Mouse (Mus musculus): ENCODE data around the gene BC029722. TPM values are rescaled to one million over a fixed set of nuclear protein-coding genes. Genes with fewer than 3 reads are reported as not detected.

Gene BC029722
- total and polyA plus RNA-seq, 3 experiments, result 12.4 to 33.8 (median 22.7) TPM

DNA sequence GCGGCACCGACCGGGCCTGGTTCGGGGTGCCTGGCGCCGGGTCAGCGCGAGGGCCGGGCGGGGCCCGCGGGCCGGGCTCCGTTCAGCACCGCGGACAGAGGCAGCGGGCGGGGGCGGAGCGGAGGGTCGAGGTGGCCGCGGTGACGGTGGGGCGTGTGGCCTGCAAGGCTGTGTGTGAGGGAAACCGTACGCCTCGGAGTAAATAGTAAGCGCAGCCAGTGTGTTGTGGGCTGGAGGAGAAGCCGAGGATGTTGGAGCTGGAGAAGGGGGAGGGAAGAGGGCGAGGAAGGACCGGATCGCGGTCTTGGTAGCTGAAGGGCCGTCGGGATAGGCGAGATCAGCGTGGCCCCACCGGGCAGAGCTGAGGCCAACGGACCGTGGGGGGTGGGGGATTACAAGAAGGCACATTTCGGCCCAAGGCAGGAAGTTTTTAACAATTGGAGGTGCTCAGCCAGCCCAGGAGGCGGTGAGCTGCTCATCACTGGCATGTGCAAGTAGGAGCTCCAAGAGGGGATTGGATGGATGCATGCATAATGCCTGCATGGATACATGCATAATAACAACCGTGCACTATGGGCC is 43.5 kb downstream of the BC029722 start:
- no peak overlapping the region for H3K27ac ChIP-seq (ENCODE audit: insufficient read depth, low read depth)
- H3K27me3 ChIP-seq (replicated peaks), result peaks cover 70% of the 10 kb centered on the region
- TF ChIP-seq ZNF384 (IDR thresholded peaks at IDR 0.05; ENCODE audit: low read depth, low read length), result no peak
- no peak for TF ChIP-seq CHD2 (IDR thresholded peaks at IDR 0.05; ENCODE audit: low read length)
- TF ChIP-seq MXI1 (IDR thresholded peaks at IDR 0.05; ENCODE audit: low read depth, low read length), result peak; percentile 58
- TF ChIP-seq MAZ (IDR thresholded peaks at IDR 0.05; ENCODE audit: low read depth, low read length), result 0 out of 2 replicates have a peak, but pooled peaks have one; percentile 34
- peak overlapping the region; percentile 85 for H3K4me2 ChIP-seq (ENCODE audit: insufficient read depth, low read depth, poor library complexity, severe bottlenecking)
- in situ Hi-C loops (cut with MboI; ENCODE audit: low pct_ligation_motif_present, low pct_unique_long_range_greater_than_20kb, low sequenced_read_pairs) (no loop called here), dilution Hi-C loops (cut with MboI; ENCODE audit: extremely low pct_ligation_motif_present, extremely low pct_unique_long_range_greater_than_20kb, low sequenced_read_pairs) (no loop called here)
- no peaks in the 10 kb centered on the region for H3K79me2 ChIP-seq (replicated peaks; ENCODE audit: control insufficient read depth, extremely low read depth, insufficient read depth, poor library complexity, severe bottlenecking)
- peaks cover 5% of the 10 kb centered on the region for H3K9me3 ChIP-seq (replicated peaks; ENCODE audit: low read length)
- no peaks in the 10 kb centered on the region for H3K36me3 ChIP-seq (replicated peaks in 1 of 2; ENCODE audit: control insufficient read depth in 1 of 2, insufficient read depth in 1 of 2, low read length in 1 of 2)
- no peak for DNase-seq (ENCODE audit: extremely low read depth)
- no peak overlapping the region for H3K9ac ChIP-seq (ENCODE audit: insufficient read depth, low read depth)
- peak overlapping the region in 1 of 3 experiments; percentile 6 for H3K4me3 ChIP-seq (replicated peaks in 1 of 3; ENCODE audit: low read depth in 2 of 3, low read length in 2 of 3, poor library complexity in 1 of 3)
- peaks cover 5 to 6% of the 10 kb centered on the region in 2 experiments for H3K4me1 ChIP-seq (ENCODE audit: control insufficient read depth in 1 of 2, insufficient read depth in 2 of 2)

DNA sequence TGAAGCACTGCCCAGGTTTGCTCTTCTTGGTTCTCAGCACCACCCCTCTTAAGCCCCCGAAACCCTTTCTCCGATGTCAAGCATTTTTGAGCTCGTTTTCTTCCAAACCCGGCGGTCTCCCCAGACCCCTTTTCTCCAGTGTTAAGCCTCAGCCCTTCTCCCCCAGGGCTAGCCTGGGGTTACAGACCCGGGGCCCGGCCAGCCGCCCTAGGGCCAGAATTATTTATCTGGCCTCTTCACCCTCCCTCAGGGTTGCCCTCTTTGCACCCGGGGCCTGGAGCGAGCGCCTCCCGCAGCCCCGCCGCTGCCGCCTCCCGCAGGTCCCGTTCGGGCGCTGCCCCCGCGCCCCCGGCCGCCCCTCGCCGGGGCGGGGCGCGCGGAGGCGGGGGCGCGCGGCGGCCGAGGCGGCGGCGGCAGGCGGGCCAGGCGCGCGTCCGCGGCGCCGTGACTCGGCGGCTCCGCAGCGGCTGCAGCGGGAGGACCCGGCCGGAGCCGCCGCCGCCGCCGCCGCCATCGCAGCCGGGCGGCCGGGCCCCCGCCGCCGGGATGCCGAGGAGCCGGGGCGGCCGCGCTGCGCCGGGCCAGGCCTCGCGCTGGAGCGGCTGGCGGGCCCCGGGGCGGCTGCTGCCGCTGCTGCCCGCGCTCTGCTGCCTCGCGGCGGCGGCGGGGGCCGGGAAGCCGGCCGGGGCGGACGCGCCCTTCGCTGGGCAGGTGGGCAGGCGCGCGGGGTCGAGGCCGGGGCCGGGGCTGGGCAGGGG is 44.1 kb downstream of the BC029722 start, which contains the start of gene Mmp24:
Mmp24 (plus strand) TSS at position 416 of the 758 bp plus-strand sequence.
- Histone ChIP-seq H3K27me3 (replicated peaks) (peaks cover 73% of the 10 kb centered on the region), H3K4me2 (ENCODE audit: insufficient read depth, low read depth, poor library complexity, severe bottlenecking) (peak within 1 kb of the TSS; percentile 85), H3K9me3 (replicated peaks; ENCODE audit: low read length) (peaks cover 5% of the 10 kb centered on the region), H3K9ac (ENCODE audit: insufficient read depth, low read depth) (no peak within 1 kb of the TSS), H3K79me2 (replicated peaks; ENCODE audit: control insufficient read depth, extremely low read depth, insufficient read depth, poor library complexity, severe bottlenecking) (no peaks in the 10 kb centered on the region), H3K36me3 (replicated peaks in 1 of 2; ENCODE audit: control insufficient read depth in 1 of 2, insufficient read depth in 1 of 2, low read length in 1 of 2) (no peaks in the 10 kb centered on the region), H3K27ac (ENCODE audit: insufficient read depth, low read depth) (no peak within 1 kb of the TSS), H3K4me1 (ENCODE audit: control insufficient read depth in 1 of 2, insufficient read depth in 2 of 2) (peaks cover 5 to 6% of the 10 kb centered on the region in 2 experiments), H3K4me3 (replicated peaks in 1 of 3; ENCODE audit: low read depth in 2 of 3, low read length in 2 of 3, poor library complexity in 1 of 3) (peak within 1 kb of the TSS in 1 of 3 experiments; percentile 6)
- in situ Hi-C loops (cut with MboI; ENCODE audit: low pct_ligation_motif_present, low pct_unique_long_range_greater_than_20kb, low sequenced_read_pairs), result loop anchor here (25.0 kb wide), 1 partner anchor 263 kb away; the partner anchor contains the start of genes Acss2 and Ggt7
- no peak for TF ChIP-seq EP300 (IDR thresholded peaks at IDR 0.05; ENCODE audit: low read length)
- TF ChIP-seq BHLHE40 (IDR thresholded peaks at IDR 0.05; ENCODE audit: low read depth, low read length), result no peak
- TF ChIP-seq ZC3H11A (IDR thresholded peaks at IDR 0.05; ENCODE audit: low read depth, low read length), result no peak
- TF ChIP-seq CTCF (conservative IDR thresholded peaks at IDR 0.05 in 1 of 2, IDR thresholded peaks at IDR 0.05 in 1 of 2; ENCODE audit: low read depth in 2 of 2, low read length in 2 of 2), result no peak
- TF ChIP-seq USF2 (conservative IDR thresholded peaks at IDR 0.05; ENCODE audit: low read depth, low read length), result no peak
- no peak for TF ChIP-seq GABPA (IDR thresholded peaks at IDR 0.05; ENCODE audit: insufficient replicate concordance, low read depth, low read length)
- no peak for TF ChIP-seq UBTF (IDR thresholded peaks at IDR 0.05; ENCODE audit: low read depth, low read length)
- TF ChIP-seq MAX (IDR thresholded peaks at IDR 0.05; ENCODE audit: low read length), result no peak
- TF ChIP-seq NELFE (IDR thresholded peaks at IDR 0.05; ENCODE audit: low read depth, low read length), result no peak
- no peak for TF ChIP-seq CHD2 (IDR thresholded peaks at IDR 0.05; ENCODE audit: low read length)
- TF ChIP-seq RAD21 (IDR thresholded peaks at IDR 0.05; ENCODE audit: low read depth, low read length), result no peak
- no peak for TF ChIP-seq ETS1 (conservative IDR thresholded peaks at IDR 0.05; ENCODE audit: low read depth, low read length)
- TF ChIP-seq RCOR1 (conservative IDR thresholded peaks at IDR 0.05; ENCODE audit: low read depth, low read length), result no peak
- no peak for TF ChIP-seq MAFK (IDR thresholded peaks at IDR 0.05; ENCODE audit: insufficient replicate concordance, low read length)
- no peak for DNase-seq (ENCODE audit: extremely low read depth)
- dilution Hi-C loops (cut with MboI; ENCODE audit: extremely low pct_ligation_motif_present, extremely low pct_unique_long_range_greater_than_20kb, low sequenced_read_pairs), result no loop called here

Measured in CH12.LX (cell line).